Mouse (Mus musculus): ENCODE measurements around the gene Gabre. TPM values are rescaled to one million over a fixed set of nuclear protein-coding genes. Genes with fewer than 3 reads are reported as not detected.

Gene Gabre
- polyA plus RNA-seq (2014; fragmentation: Nextera tagmentation; extraction: Ambion mirVana), result 0.22 and 0.30 TPM in 2 replicates

DNA sequence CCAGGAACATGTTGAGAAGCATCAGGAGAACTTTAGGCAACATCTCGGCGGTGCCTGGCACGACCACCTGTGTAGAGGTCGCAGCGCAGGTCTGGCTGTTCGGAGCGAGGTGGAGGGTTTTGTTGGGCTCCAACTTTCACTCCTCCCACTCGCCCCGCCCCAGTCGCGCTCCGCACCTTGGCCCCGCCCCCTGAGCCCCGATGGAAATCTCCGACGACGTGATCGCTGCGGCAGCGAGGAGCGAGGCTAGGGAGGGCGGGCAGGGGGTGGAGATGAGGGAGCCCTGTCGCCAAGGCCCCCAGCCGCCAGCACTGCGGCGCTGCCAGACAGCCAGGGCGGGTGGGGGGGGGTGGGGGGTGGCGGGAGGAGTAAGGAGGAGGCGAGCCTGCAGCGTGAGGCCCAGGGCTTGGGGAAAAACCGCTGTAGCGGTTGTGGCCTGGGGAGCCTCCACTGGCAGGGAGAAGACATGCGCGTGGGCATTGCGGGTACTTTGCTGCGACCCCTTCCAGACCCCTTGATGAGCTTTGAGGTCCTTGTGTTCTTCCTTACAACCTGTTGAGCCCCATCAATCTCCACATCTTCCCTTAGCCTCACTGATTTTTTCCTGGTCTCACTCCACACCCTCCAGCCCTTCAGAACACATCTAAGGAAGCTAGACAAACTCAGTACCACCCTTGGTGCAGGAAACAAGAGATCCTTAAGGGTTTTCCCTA lies at the start of gene Gabre:
TSS of gene Gabre (minus strand) at position 145 of the 713 bp plus-strand sequence.
- no peaks in the 10 kb centered on the region for H3K27me3 ChIP-seq (replicated peaks; ENCODE audit: control insufficient read depth, insufficient read depth, low read length)
- WGBS, result 23% methylated on average over 31 of the region's 36 CpGs
- no peak within 1 kb of the TSS for H3K27ac ChIP-seq (ENCODE audit: low read depth, low read length)
- no peaks in the 10 kb centered on the region for H3K9me3 ChIP-seq (replicated peaks; ENCODE audit: control insufficient read depth, low read length)
- peak; percentile 59 for DNase-seq (ENCODE audit: low spot score)
- H3K4me2 ChIP-seq (ENCODE audit: low read length), result peak within 1 kb of the TSS; percentile 58
- H3K9ac ChIP-seq (ENCODE audit: low read length), result peak within 1 kb of the TSS; percentile 46; the same call in 1 of the 2 replicates
- peak; percentile 88 for ATAC-seq
- peak within 1 kb of the TSS; percentile 33 for H3K4me3 ChIP-seq (ENCODE audit: low read depth, low read length)
- no peaks in the 10 kb centered on the region for H3K36me3 ChIP-seq (ENCODE audit: control insufficient read depth, insufficient read depth, low read length)
- no peaks in the 10 kb centered on the region for H3K4me1 ChIP-seq (ENCODE audit: control insufficient read depth, insufficient read depth, low read length)

DNA sequence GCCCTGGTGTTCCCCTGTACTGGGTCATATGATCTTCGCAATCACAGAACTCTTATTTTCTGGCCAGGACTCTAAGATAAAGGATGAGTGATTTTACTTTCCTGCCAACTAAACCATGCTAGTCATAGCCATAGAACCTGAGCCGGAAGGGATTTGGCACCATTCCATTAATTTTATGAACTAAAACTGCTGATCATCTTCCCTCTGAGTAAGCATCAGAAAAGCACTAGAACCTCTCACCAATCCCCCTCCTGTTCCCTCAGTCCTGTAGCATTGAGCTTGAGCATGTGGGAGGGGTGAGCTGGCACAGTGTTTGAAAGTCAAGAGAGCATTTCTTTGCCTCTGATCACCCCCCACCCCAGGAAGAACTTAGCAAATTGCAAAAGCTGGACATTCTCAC lies 23.2 kb upstream of the Gabre start:
- H3K9ac ChIP-seq (ENCODE audit: low read length), result no peak overlapping the region
- no peaks in the 10 kb centered on the region for H3K9me3 ChIP-seq (replicated peaks; ENCODE audit: control insufficient read depth, low read length)
- H3K4me1 ChIP-seq (ENCODE audit: control insufficient read depth, insufficient read depth, low read length), result no peaks in the 10 kb centered on the region
- ATAC-seq (no peak), DNase-seq (ENCODE audit: low spot score) (no peak)
- H3K4me3 ChIP-seq (ENCODE audit: low read depth, low read length), result no peak overlapping the region
- 82% methylated on average over 2 of the region's 2 CpGs for WGBS
- H3K4me2 ChIP-seq (ENCODE audit: low read length), result no peak overlapping the region
- H3K27ac ChIP-seq (ENCODE audit: low read depth, low read length), result no peak overlapping the region
- no peaks in the 10 kb centered on the region for H3K36me3 ChIP-seq (ENCODE audit: control insufficient read depth, insufficient read depth, low read length)
- no peaks in the 10 kb centered on the region for H3K27me3 ChIP-seq (replicated peaks; ENCODE audit: control insufficient read depth, insufficient read depth, low read length)

GRCm38 (mm10) chrX:72275372-72275663 lies 715 bp upstream of the Gabre start:
- peak; percentile 0 for DNase-seq (ENCODE audit: low spot score)

DNA sequence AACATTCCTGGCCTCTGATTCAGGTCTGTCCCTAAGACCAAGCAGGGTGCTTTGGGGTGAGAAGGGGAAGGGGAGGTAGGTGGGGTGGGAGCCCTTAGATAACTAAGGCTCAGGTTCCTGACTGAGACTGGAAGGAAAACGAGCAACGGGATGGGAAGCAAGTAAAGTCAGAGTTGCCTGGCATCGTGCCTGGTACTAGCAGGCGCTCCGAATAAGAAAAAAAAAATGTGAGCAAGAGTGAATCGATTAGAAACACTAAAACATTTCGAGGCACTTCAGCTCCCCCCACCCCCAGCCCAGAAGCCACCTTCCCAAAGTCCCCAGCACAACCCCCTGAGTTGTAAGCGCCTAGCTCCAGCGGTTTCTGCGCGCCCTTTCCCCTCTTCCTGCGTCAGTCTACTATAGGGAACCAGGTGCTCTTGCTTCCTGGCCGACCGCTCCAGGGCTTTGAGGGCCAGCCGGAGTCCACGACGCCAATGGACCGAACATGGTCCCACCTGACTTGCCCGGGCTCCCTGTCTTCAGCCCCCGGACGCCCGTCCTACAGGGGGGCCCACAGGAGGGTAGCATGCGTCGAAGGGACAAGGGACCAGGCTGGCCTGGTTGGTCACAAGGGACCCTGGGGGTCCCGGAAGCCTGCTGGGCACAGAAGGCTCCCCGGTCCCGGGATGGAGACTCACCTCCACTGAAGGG lies 491 bp downstream of the Gabre start:
- H3K4me2 ChIP-seq (ENCODE audit: low read length), result peak overlapping the region; percentile 58
- no peaks in the 10 kb centered on the region for H3K9me3 ChIP-seq (replicated peaks; ENCODE audit: control insufficient read depth, low read length)
- DNase-seq (ENCODE audit: low spot score), result peak; percentile 11
- ATAC-seq, result peak; percentile 54
- 0 out of 2 replicates have a peak overlapping the region, but pooled peaks have one; percentile 21 for H3K9ac ChIP-seq (ENCODE audit: low read length)
- no peaks in the 10 kb centered on the region for H3K4me1 ChIP-seq (ENCODE audit: control insufficient read depth, insufficient read depth, low read length)
- H3K36me3 ChIP-seq (ENCODE audit: control insufficient read depth, insufficient read depth, low read length), result no peaks in the 10 kb centered on the region
- H3K27ac ChIP-seq (ENCODE audit: low read depth, low read length), result no peak overlapping the region
- WGBS, result 47% methylated on average over 27 of the region's 27 CpGs
- no peaks in the 10 kb centered on the region for H3K27me3 ChIP-seq (replicated peaks; ENCODE audit: control insufficient read depth, insufficient read depth, low read length)
- peak overlapping the region; percentile 33 for H3K4me3 ChIP-seq (ENCODE audit: low read depth, low read length)

More at GRCm38 (mm10) chrX:72275372-72275663, 715 bp upstream of the Gabre start:
- no peak overlapping the region for H3K9ac ChIP-seq (ENCODE audit: low read length)
- H3K27me3 ChIP-seq (replicated peaks; ENCODE audit: control insufficient read depth, insufficient read depth, low read length), result no peaks in the 10 kb centered on the region
- no peaks in the 10 kb centered on the region for H3K36me3 ChIP-seq (ENCODE audit: control insufficient read depth, insufficient read depth, low read length)
- no peak overlapping the region for H3K4me3 ChIP-seq (ENCODE audit: low read depth, low read length)
- H3K27ac ChIP-seq (ENCODE audit: low read depth, low read length), result no peak overlapping the region
- peak overlapping the region; percentile 58; the same call in 1 of the 2 replicates for H3K4me2 ChIP-seq (ENCODE audit: low read length)
- no peaks in the 10 kb centered on the region for H3K9me3 ChIP-seq (replicated peaks; ENCODE audit: control insufficient read depth, low read length)
- H3K4me1 ChIP-seq (ENCODE audit: control insufficient read depth, insufficient read depth, low read length), result no peaks in the 10 kb centered on the region
- 0 out of 2 replicates have a peak, but pooled peaks have one; percentile 5 for ATAC-seq
- 77% methylated on average over 1 of the region's 1 CpGs for WGBS

- Histone ChIP-seq H3K9me3 (replicated peaks; ENCODE audit: control insufficient read depth, low read length) (no peaks in the 10 kb centered on the region), H3K9ac (ENCODE audit: low read length) (no peak overlapping the region), H3K27ac (ENCODE audit: low read depth, low read length) (no peak overlapping the region), H3K4me1 (ENCODE audit: control insufficient read depth, insufficient read depth, low read length) (no peaks in the 10 kb centered on the region), H3K4me3 (ENCODE audit: low read depth, low read length) (no peak overlapping the region), H3K36me3 (ENCODE audit: control insufficient read depth, insufficient read depth, low read length) (no peaks in the 10 kb centered on the region), H3K4me2 (ENCODE audit: low read length) (no peak overlapping the region), H3K27me3 (replicated peaks; ENCODE audit: control insufficient read depth, insufficient read depth, low read length) (no peaks in the 10 kb centered on the region)
- 84% methylated on average over 11 of the region's 11 CpGs for WGBS
- no peak for ATAC-seq
- peak; percentile 2 for DNase-seq (ENCODE audit: low spot score)
These were observed 4.0 kb downstream of the Gabre start for GRCm38 (mm10) chrX:72270637-72271036.

GRCm38 (mm10) chrX:72221717-72222116 lies 52.9 kb downstream of the Gabre start, which contains the start of gene Magea4:
TSS of gene Magea4 (plus strand) at chrX:72222017.
- Histone ChIP-seq H3K4me1 (ENCODE audit: control insufficient read depth, insufficient read depth, low read length) (no peaks in the 10 kb centered on the region), H3K36me3 (ENCODE audit: control insufficient read depth, insufficient read depth, low read length) (no peaks in the 10 kb centered on the region), H3K27ac (ENCODE audit: low read depth, low read length) (no peak within 1 kb of the TSS), H3K4me2 (ENCODE audit: low read length) (no peak within 1 kb of the TSS), H3K9me3 (replicated peaks; ENCODE audit: control insufficient read depth, low read length) (no peaks in the 10 kb centered on the region), H3K4me3 (ENCODE audit: low read depth, low read length) (no peak within 1 kb of the TSS), H3K27me3 (replicated peaks; ENCODE audit: control insufficient read depth, insufficient read depth, low read length) (no peaks in the 10 kb centered on the region), H3K9ac (ENCODE audit: low read length) (no peak within 1 kb of the TSS)
- DNase-seq (ENCODE audit: low spot score) (no peak), ATAC-seq (no peak)
- 71% methylated on average over 2 of the region's 2 CpGs for WGBS

MicroRNA genes within 50 kb of the gene (microRNA counts, 519-probe panel; counts per million panel counts)
- microRNA mmu-miR-224, result not detected
- microRNA mmu-miR-452, result not detected

Small RNAs within 50 kb of the gene (microRNA-seq; reads per million reads assigned to microRNA genes)
- 87.5 reads per million, percentile 55 among the genes with 10 or more reads in this experiment for gene Mir224
- 47.5 reads per million, percentile 49 among the genes with 10 or more reads in this experiment for gene Mir452

Other genes starting within 250 kb of the Gabre start
- not detected in 2 replicates for gene Magea4, start 52.8 kb downstream of the Gabre start, polyA plus RNA-seq (2014; fragmentation: Nextera tagmentation; extraction: Ambion mirVana)
- gene Magea10, start 112.1 kb upstream of the Gabre start, polyA plus RNA-seq (2014; fragmentation: Nextera tagmentation; extraction: Ambion mirVana), result not detected in 2 replicates